Mouse (Mus musculus) urinary bladder, postnatal 14 days (tissue): Measurements from ENCODE around the gene Msx1.
A peak's percentile ranks its signal among the peaks of the same experiment; 100 is the strongest.

Source experiments
- DNase-seq: peaks from one replicate; pipeline ENCODE4 v3.0.0; 2021; ENCODE audit warnings: low spot score

The Msx1 gene

DNA sequence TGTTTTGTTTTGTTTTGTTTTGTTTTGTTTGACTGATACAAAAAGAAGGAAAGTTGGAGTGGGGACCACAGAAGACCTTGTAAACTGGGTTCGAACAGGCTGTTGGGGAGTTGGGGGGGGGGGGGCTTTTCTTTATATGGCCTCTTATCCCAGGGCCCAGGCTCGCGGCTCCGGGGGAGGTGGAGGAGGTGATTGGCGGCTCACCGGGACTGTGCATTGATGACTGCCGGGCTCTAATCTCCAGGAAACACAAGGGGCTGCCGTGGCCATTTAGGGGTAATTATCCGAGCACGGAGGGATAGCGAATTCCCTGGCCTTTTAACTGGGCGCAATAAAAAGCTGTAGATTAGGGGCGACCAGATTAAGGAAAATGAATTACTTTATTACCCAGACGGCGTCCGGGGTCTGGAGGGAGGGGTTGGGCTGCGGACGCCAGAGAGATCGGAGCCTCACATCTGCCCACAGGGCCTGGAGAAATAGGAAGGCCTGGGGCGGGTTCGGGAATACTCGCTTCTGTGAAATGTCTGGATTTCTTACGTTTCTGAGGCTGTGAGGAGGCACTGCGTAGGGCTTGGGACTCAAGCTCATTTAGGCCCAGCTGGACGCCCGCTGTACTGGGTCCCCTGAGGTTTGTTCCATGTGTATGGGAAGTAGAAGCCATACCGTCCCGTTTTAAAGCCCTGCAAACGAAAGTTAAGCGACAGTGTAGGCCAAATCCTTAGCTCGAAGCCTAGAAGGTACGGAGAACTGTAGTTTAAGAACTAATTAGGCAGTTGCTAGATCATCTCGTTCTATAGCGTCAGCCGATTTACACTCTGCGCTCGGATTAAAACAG lies 1.4 kb upstream of the Msx1 start:
- DNase-seq = no peak

DNA sequence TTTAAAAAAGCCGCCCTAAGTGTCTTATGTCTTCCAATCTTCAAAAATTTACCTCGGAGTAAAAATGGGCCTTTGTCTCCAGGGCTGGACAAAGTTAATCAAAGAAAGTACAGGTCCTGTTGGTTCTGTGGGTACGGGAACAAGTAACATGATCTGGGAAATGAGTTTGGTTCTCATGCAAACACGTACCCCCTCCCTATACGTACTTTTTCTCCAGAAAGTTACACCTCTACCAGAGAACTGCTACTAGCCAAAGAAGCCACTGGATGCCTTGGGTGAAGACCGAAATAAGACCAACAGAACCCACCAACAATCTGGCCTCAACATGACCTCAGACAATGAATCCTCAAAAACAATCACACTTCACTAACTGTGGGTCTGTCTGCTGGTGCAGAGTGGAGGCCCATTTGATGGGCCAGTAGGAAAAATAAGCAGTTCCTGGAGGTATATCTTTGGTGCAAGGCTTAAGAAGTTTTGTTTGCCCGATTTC lies 773 bp upstream of the Msx1 start:
- DNase-seq = no peak

DNA sequence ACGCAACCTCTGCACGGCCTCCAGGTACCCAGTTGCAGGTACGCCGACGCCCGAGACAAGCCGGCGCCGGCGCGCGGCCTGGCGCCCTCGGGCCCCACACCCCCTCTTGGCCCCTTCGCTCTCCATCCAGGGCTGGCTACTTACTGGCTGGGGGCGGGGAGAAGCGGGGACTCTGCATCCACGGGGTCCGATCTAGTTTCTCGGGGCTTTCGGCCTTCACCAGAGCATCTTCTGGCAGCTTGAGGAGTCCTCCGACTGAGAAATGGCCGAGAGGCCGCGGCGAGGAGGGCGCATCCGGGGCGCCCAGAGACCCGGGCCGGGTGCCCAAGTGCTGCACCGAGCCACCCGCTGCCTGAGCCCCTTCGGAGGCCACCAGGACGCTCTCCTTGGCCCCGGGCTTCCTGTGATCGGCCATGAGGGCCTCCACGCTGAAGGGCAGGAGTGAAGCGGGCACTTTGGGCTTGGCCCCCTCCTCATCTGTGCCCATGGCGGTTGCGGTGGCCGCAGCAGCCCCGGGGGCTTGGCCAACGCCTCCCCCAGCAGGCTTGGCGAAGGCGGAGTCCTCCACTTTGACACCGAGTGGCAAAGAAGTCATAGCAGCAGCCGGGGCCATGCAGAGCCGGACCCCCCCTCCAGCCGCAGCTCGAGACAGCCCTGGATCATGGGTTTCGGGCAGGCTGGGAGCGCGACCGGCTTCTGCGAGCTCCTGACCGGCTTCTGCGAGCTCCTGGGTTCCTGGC lies 492 bp downstream of the Msx1 start:
- no peak for DNase-seq

DNA sequence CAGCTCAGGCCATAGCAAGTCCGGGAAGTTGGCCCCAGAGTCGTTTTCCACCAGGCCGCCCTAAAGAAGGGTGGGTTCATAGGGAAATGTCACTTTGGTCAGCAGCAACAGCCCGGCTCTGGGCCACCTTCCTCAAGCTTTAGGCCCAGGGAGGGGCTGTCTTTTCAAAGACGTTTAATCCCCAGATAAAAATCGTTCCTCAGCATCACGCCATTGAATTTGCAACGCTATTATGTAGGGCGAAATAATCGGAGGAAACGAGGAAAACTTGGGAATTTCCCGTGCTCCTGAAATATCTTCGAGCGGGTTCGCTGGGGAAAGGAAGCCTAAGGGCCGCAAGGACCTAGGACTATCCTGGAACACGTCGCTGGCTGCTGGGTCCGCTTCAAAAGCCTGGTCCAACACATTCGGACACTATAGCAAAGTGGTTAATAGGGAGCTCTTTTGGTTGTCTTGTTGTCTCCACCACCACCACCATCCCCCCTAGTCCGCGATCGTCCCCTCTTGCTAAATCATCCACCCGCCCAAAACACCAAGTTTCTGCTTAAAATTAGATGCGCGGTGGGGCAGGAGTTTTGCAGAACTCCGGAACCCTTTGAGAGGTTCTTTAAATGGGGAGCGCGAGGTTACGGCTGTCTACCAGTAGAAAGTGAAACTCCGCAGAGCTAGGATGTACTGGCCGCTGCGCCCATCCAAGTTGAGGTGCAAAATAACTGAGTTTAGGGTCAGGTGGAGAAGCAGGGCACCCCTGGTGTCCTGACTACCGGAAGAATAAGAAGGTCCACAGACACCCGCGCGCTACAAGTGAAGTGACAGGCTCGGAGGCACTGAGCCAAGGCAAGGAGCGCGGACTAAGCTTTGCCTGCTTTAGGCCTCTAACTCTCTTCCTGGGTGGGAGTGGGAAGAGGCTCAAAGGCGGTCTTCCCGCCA lies 1.3 kb downstream of the Msx1 start:
- no peak for DNase-seq

DNA sequence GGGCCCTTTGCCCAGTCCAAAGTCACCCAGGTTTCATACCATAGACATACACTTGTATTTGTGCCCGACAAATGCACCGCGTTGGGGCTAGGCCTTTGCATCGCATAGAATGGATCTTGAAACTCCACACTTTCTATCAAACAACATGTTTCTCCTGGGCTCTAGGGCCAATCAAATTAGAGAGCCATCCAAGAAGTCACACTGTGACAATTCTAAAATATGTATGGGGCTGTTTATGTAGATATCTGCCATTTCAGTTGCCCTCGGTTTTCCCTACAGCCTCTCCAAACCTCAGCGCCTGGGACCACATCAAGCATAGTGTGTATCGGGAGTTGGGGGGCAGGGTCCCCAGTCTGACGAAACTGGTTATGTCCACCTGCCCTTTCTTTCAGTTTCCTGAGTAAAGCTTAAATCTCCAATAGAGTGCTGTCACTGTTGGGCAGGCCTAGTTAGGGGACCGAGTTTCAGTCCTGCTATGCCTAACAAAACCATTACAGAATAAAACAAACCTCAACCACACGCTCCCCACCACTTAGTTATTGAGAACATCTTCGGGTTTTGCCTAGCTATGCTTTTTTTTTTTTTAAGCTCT lies 2.2 kb downstream of the Msx1 start:
- DNase-seq = no peak

DNA sequence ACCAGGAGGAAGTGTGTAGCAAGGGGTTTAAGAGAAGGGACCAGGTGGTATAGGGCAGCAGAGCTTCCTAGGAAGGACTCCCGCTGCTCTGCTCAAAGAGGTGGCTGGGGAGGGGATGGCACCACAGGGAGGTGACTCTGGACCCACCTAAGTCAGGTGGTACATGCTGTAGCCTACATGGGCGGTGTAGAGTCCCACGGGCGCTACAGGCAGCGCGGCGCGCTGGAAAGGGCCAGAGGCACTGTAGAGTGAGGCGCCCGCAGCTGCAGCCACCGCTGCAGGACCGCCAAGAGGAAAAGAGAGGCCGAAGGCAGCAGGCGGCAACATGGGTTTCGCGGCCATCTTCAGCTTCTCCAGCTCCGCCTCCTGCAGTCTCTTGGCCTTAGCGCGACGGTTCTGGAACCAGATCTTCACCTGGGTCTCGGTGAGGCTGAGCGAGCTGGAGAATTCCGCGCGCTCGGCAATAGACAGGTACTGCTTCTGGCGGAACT lies 3.2 kb downstream of the Msx1 start:
- no peak for DNase-seq

DNA sequence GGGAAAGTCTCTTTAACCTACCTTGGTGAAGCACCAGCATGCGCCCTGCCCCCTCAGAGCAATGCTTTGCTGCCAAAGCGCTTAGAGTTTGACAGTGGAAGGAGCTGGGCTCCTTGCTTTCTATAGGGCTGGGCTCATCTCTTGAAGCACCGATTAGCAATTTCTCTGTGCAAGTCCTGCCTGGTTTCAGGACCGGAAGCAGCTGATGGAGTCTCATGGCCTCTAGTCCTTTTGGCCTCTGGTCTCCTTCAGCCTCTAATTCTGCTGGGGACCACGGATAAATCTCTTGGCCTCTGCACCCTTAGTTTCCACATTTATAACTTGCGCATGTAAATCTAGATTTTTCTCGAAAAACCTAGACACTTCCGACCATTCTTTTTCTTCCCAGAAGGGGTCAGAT lies 3.7 kb downstream of the Msx1 start:
- no peak for DNase-seq

DNA sequence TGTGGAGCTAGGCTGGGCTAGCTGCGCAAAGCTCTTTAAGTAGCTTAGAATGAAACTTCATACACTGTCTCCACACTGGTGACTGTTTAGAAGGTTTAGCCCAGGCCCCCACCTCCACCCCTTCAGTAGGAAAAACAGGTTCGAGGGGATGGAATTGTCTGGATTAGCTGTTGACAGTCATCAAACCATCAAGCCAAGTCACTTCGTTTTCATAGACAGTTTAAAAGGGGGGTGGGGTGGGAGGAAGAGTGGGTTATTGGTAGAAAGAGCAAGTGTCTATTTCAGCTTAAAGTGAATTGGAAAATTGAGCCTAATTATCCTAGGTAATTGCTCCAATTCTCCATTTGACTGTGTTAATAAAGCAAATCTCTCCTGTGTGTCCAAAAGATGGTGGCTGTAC lies 4.4 kb downstream of the Msx1 start:
- no peak for DNase-seq

DNA sequence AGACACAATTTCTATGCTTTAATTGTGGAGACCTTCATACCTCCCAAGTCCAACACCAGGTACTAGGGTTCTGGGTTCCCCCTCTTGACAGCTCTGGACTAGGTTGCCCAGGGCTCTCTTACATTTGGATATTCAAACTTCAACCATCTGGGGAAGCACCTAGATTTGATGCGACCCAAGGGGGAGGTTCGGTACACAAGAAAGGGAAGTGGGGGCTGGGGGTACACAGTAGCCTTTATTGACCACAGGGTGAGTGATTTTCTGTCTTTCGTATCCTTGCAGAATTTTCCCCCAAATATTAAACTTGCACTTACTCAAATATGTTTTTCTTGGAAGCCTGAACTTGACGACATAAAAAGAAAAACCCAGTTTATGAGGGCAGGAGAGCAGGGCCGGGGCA lies 4.8 kb downstream of the Msx1 start:
- DNase-seq = no peak

DNA sequence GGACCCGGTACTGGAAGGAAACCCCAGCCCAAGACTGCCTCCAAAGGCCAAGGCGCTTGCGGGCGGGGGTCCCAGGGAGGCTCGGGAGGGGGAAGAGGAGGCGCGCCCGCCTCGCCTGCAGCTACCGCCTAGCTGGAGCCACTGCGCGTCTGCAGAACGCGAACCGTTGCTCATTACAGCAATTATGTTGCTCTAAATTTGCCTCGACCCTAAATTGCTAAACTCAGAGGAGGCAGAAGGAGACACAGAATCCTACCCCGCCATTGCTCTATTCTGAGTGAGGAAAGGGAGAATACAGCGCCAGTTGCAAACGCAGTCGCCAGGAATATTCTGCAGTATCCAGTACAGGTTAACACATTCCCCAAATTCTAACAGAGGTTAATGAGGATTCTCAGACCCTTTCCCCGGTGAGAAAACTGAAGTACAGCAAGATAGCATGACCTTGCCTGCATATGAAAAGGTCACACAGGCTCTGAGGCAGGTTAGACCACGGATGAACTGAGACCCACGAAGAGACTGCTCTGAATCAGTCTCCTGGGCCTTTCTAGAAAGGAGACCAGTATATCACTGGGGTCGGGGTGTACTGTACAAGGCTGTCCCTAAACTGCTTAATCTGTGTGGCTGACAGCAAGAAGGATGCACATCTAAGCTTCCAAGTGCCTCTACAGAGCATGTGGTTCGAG lies 5.7 kb downstream of the Msx1 start:
- no peak for DNase-seq

DNA sequence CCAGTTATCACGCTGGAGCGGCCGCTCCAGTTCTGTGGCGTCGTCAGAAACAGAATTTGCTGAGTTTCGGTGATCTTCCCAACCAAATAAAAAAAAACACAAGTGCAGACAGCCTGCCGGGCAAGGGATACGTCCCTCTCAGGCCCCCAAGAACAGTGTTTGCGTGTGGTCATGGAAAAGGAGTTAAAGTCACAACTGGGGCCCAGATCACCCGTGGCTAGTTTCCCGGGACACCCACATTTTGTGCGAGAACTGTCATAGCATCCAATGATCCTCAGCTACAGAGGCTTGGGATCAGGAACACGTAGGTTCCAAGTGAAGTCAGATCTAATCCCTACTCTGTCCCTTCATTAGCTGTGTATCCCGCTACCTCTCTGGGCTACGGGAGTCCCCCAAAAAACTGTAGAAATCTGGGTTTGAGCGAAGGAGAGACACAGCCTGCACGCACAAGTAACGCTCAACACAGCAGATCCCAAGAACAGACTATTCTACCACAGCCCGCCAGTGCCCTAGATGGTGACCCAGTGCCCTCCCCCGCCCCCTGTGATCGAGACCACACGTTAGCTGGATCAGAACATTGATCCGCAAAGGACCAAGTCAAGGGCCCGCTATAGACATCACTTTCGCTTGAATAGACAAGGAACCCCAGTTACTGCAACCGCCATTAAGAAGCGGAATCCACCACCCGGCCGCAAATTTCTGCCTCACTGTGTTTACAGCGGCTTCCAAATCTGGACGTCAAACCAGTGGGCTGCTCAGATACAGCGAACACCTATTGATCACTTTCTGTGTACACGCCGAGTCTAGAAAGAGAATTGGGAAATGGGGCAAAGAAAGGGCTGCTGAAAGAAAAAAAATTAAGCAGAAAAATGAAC lies 6.5 kb downstream of the Msx1 start:
- DNase-seq = no peak

DNA sequence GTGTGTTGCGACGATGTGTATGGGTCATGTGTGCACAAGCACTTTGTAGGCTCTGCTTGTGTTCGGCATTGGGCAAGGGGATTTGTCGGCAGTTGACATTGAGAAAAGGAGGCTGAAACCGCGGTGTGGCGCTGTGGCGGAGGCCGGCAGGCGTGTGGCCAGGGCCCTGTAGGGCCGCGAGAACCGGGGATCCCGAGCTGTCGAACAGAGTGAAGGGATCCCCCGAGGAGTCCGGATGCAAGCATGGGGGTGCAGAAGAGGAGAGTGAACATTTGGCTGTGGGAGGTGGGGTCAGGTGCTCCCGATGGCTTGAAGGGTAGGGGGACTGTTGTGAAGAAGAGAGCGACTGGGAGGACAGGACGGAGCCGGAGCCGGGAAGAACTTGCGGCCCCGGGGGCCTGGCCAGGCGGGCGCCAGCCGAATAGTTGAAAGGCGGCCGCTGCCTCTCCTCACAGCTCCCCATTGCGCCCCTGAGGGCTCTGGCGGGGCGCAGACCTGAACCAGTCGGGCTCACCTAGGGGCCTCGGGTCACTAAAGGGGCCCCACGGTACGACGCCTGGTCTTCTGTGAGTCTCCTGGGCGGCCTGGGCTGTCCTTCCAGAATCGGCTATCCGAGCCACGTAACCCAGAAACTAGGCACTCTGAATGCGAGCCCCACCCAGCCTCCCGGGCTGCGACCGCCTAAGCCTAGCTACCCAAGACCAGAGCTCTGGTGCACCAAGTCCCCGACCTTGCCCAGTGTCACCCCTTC lies 7.3 kb downstream of the Msx1 start:
- DNase-seq = peak; percentile 44

DNA sequence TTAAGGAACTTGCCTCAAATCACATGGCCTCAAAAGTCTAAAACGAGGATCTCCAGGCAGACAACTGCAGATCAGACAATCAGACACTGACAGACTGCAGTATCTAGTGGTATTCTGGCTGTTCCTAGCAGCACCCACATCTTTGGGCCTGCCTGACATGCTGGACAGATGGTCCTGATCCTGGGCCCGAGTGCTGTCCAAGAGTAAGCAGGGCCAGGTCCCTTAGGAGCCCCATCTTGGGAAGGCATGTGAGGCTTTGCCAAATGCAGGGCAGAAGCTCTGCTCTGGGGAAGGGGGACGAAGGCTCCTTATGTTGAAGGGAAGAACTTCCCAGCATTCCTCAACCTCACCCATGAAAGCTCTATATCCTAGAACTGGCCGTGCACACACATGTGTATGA lies 8.5 kb downstream of the Msx1 start:
- no peak for DNase-seq

DNA sequence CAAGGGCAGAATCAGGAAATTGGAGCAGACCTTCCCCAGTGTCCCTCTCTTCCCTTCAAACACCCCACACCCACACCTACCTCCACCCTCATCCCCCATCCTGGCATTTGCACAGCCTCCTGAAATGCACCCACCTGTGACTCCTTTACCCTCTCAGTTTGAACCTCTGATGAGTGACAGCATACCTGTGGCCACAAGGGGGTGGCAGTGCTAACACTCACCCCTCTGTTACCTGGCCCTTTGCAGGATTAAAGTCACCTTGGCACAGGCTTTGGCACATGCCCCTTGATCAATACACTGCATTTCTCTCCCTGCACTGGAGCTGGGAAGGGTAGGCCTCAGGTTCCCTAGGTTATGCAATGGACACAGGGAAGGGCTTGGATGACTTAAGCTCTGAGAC lies 10.2 kb downstream of the Msx1 start:
- no peak for DNase-seq

DNA sequence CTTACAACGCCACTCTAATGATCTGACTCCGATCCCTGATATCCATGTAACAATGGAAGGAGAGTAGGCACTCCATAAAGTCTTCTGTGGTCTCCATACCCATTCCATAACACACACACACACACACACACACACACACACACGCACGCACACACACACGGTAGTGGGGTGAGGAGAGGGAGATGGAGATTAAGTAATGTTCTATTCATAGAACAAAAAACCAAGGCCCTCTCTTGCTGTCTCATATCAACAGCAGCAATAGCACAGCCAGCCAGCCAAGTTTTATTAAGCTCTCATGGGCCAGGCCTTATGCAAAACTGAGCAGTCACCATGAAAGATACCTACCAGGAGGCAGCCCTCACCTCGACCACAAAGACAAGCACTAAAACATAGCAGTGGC lies 19.1 kb downstream of the Msx1 start:
- DNase-seq = no peak

DNA sequence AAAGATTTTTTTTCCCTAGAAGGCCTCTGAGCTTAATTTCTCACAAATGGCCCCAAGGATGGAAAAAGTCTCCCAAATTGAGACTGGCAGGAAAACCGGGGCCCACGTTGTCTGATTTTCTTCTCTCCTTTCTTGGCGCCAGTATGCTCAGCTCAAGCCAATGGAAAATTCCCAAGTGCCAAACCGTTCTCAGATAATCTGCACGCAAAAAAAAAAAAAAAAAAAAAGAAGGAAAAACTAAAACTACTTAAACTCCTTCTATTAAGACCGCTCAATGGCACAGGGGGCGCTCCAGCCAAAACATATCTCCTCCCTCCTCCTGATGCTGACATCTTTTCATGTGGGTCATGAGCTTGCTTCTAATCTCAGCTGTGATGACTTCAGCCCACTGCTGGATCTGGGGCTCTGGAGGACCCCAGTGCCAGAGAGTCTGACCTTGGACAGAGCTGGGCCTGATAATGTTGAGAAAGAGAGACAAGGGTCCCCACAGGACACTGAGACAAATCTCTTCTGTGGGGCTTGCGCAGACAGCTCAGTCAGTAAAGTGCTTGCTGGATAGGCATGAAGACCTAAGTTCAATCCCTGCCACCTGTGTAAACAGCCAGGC lies 19.8 kb downstream of the Msx1 start:
- DNase-seq = no peak

DNA sequence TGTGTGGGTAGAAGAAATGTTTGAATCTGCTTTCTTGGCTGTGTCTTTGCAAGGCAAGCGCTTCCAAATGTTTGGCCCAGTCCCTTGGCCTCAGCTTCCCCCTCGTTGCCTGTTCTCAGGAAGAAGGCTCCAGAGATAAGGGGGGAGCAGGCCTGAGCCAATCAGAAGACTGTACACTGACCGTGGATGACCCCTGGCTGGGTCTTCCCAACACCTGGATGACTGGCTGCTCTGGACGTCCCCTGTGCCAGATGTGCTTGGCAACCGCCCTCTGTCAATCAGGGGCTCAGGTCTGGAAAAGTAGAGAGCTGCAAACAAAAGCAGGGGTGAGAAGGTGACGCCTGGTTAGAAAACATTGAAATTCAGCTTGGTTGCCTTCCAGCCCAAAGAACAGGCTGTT lies 27.1 kb downstream of the Msx1 start:
- DNase-seq = no peak

DNA sequence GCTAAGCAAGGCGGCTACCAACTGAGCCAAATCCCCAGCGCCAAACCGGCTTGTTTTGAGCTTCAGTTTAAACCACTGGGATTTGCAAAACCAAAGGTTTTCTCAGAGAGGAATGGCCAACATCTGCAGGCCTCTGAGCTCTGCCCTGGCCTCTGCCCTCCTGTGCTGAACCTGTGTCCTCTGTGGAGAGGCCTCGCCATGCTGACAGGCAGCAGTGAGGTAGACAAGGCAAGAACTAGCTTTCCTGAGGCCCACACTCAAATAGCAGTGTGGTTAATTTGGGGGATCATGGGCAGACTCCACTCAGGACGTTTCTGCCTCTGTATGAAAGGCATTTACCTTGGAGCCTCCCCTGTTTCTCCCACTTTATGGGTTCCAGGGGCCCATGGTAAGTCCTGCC lies 27.6 kb downstream of the Msx1 start:
- no peak for DNase-seq

DNA sequence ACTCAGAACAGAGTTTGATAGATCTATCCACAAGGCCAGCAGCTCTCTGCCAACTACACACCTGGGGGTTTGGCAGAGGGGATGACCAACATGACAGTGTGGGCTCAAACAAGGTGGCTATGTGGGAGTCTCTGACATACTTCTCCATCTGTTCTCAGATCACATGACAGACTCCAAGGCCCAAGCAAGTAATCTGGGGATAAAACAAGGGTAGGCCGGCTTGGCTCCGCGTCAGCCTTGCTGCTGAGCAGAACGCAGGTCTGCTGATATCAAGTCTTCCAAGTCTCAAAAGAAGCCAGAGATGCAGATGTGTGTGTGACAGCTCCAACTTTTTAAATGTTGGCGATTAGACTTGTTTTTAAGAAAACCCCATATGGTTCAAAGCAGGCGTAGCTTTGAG lies 28.7 kb downstream of the Msx1 start:
- no peak for DNase-seq
